Mouse (Mus musculus) cerebral cortex, adult 2 months (tissue): ENCODE results near the gene Dtx3.

Experiments
- WGBS: fragments of 180-500 bp; shearing (Covaris S2); methylation state at CpG from one replicate; pipeline ENCODE4 v1.1.7; 2018; 5-methylcytosine and 5-hydroxymethylcytosine counted together

Dtx3 gene

DNA sequence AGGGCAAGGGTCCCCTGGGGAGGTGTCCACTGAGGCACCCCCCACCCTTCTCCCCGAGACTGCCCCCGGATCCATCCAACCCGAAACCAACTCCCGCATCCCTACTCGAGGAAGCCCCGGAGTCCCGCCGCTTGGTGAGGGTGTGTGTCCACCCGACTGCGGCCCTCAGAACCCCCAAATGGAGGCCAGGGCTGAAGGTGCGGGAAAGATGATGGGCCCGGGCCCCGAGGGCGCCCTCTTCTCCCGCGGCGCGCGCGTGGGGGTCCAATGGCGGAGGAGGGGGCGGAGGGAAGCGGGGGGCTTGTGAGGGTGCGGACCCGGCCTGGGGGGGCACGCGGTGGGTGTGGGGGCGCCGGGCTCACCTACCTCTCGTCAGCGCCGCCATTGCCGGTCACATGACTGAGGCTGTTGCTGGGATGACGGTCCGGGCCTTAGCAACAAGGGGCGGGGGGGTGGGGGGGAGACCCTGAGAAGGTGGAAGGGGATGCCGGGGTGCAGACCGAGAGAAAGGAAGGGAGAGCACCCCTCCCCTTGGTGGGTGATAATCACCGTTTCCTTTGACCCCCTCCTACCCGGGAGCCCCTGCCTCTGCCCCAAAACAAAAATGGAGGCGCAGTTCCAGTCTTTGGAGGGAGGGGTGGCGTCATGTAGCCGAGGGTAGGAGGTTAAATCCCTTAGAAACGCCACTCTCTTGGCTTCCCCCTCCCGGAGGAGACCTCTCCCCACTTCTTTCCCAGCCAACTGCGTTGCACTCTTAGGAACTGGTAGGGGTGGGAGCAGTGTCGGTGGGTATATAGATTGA lies at the start of gene Dtx3:
Dtx3 (minus strand) TSS at position 401 of the 802 bp plus-strand sequence.
- WGBS = 1% methylated on average over 46 of the region's 47 CpGs

DNA sequence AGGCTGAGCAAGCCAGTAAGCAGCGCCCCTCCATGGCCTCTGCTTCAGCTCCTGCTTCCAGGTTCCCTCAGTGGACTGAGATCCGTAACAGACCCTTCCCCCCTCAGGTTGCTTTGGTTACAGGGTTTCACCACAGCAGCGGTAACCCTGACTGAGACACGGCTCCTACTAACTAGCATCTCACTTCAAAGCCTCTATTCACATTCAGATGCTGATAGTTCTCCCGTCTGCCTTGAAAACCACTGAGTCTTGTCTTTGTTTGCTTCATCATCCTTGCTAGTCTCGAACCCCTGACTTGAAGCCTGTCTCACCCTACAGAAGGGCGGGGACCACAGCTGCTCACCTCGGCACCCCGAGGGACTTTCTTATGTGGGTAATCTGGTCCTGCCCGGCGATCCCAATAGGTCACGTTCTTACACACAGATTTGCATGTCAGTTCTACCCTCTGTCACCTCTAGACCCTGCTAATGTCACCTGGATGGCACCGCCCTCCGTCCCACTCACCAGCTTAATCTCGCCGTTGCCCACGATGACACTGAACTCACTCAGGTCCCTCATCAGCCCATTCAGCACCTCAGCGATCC lies 42.8 kb upstream of the Dtx3 start:
- WGBS = 71% methylated on average over 18 of the region's 18 CpGs

DNA sequence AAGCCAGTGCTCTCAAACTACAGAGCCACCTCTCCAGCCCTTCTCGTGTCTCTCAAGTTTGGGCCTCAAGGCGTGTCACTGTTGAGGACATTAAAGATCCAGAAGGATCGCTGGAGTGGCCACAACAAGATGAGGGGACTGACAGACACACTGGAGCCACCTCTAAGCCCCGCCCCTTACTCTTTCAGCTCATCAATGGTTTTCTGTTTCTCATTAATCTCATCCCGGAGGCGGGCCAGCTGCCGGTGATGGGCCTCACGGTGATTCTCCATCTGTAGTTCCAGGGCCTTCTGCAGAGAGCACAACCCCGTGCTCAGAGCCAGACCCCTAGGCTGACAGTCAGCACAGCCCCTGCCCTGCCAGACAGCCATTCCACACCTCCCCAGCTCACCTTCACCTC lies 41.0 kb upstream of the Dtx3 start:
- WGBS = 45% methylated on average over 9 of the region's 9 CpGs

DNA sequence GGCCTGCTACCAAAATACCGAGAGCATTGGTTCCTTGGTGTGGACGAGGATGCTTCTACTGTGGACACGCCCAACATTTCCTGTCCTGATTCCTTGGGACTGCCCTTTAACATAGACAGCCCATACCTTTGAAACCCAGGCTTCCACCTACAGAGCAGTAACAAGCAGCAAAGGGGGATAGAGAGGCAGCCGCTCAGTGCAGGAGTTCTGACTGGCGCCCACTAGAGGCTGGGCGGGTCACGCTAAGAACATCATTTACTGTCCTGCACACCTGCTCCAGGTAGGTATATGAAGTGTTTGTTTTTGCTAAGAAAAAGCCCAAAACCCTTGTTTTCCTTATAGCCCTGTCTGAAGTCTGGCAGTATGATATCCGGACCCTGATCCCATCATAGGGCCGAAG lies 37.6 kb upstream of the Dtx3 start:
- 76% methylated on average over 9 of the region's 9 CpGs for WGBS

DNA sequence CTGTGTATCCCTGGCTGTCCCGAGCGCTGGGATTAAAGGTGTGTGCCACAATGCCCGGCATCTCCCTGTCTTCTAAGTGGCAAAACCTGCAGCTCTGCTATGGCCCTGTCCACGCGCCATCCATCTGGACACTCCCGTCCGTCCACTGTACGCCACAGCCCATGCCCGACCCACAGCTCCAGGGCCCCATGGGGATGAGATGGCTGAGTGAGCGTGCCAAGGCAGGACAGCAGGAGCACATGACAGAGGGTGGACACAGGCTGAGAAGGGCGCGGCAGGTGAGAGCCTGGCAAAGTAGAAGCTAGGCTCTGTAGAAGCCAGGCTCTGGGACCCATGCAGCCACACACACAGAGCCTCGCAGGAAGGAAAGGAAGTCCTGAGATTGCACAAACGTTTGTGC lies 36.2 kb upstream of the Dtx3 start:
- WGBS = 75% methylated on average over 14 of the region's 14 CpGs

DNA sequence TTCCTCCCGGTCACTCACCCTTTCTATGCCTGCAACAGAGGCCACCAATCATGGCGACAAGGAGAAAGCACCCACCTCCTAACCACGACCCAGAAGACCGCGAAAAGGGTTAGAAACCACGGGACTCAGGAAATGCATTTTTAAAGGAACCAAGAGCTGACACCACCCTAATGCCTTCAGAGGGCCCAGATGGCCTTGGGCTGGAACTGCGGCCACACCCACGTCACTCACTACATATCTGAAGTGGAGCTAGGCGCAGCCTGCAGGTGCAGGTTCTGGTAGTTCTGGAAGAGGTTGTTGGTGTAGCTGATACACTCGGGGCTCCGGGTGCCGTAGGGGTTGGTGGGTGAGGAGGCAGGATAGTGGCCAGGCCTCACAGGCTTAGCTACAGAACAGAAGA lies 35.2 kb upstream of the Dtx3 start:
- WGBS = 80% methylated on average over 12 of the region's 12 CpGs

DNA sequence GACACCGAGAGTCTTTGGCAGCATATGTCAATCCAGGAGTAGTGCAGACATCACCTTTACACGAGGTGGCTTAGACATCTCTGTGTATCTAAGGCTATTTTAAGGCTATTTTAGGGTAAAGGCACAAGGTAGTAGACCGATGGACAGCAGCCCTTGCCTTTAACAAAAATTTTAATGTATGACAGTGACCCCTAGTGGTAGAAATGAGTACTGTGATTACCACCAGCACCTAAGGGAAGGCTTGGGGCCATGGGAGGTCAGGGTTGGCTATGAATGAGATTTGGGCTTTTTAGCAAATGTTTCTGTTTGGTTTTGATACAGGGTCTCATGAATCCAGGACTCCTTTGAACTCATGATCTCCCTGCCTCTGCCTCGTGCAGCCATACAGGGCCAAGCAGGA lies 33.4 kb upstream of the Dtx3 start:
- 13% methylated on average over 4 of the region's 4 CpGs for WGBS

DNA sequence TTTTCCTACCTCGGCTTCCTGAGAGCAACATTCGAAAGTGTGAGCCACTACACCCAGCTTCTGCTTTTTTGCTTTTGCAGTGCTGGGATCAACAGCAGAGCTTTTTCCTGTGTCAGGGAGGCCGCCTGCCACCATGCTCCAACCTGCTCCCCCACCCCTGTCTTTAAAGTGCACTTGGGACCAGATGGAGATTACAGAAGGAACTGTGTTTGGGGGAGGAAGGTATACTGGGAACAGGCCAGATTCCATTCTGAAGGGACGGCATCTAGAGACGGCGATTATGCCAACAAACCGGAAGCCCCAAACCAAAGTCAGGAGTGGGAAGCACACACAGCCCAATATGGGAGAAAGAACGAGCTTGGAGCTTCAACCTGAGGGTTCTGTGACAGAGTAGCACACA lies 31.6 kb upstream of the Dtx3 start:
- WGBS = 40% methylated on average over 8 of the region's 8 CpGs

DNA sequence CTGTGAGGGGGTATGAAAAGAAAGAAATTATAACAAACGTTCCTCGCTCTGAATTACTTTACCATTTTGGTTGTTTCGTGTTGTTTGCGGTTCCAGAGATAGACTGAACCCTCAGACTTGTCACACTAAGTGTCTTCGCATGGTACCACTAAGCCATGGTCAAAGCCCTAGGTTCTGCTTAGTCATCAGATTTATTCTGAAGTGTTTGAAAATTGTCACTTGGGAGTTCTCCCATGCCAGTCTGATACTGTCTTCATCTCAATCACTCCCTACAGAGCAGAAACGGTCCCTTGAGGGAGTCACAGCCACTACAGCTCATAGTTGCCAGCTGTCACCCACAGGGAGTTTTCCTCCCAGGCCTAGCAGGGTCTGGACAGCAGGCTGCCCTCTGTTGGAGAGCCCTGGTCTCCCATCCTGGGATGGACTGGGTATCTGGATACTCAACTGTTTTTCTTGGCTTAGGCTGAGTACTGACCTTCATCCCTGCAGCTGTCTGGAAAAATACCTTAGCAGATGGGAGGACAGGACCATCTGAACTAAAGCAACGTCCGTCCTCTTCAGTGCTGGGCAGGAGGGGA lies 30.9 kb upstream of the Dtx3 start:
- WGBS = 51% methylated on average over 8 of the region's 8 CpGs

DNA sequence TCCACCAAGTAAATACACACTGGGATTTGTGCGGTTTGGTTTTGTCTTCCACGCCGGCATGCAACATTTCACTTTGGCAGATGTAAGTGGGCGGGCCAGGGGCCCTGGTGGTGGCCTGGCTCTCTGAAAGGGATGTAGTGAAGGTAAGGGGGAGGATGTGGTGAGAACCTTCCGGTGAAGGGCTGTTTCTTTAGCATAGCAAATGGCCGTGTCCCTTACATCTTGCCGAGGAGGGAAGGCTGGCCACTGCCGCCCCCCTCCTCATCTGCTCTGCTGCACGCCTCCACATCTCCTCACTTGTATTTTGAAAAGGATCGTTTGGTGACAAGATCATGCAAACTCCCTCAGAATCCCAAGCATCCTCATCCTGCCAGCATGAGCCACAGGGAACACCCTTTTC lies 30.2 kb upstream of the Dtx3 start:
- 35% methylated on average over 10 of the region's 10 CpGs for WGBS

DNA sequence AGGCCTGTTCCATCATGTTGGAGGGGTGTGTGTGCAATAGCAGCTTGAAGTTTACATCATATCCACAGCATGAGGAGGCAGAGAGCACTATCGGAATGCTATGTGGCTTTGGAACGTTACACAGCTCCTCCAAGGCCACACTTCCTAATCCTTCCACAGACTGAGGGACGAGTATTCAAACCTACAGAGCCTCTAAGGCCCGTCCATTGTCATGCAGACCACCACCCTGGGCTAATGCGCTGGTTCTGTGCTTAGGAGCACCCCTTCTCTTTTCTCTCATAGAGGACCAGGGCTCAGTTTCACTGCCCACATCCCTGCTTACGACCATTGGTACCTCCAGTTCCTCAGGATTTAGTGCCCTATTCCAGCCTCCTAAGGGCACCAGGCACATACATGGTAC lies 29.7 kb upstream of the Dtx3 start:
- WGBS = 46% methylated on average over 6 of the region's 6 CpGs

DNA sequence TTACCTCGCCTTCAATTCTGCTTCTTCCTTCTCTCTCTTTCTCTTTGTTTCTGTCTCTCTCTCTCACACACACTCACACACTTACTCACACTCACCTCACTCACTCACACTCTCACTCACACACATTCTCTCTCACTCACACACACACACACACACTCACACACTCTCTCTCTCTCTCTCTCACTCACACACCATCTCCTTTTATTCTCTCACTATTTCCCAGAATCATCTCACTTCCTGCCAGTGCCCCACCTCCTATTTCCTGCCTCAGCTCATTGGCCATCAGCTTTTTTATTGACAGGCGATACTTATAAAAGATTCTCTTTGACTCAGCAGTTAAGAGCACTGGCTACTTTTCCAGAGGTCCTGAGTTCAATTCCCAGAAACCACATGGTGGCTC lies 22.8 kb upstream of the Dtx3 start:
- 98% methylated on average over 2 of the region's 2 CpGs for WGBS

DNA sequence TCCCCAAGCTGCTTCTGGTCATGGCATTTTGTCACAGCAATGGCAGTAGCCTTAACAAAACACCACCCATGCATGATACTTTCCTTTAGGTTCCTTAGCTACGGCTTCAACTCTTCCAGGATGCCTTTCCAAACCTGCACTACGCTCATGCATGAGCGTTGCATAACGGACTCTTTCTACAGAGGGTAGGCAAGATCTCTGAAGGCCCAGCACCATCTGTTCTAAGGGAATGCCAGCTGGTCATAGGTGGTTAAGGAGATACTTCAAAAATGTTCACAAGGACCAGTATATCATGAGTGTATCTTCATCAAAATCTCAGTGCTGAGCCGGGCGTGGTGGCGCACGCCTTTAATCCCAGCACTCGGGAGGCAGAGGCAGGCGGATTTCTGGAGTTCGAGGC lies 20.9 kb upstream of the Dtx3 start:
- WGBS = 66% methylated on average over 11 of the region's 11 CpGs

DNA sequence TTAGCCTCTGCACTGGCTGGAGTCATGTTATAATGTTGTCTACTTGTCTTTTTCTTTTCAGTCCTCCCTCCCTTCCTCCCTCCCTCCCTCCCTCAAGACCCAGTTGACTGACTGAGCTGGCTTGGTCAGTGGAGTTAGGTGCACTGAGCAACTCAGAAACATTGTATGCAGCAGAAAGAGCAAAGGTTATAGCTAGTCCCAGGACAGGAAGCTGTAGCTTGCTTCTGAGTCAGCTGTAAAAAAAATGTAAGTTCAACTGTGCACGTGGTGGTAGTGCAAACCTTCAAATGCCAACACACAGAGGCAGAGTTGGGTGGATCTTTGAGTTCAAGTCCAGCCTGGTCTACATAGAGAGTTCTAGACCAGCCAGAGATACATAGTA lies 18.9 kb upstream of the Dtx3 start:
- 50% methylated on average over 1 of the region's 1 CpGs for WGBS

DNA sequence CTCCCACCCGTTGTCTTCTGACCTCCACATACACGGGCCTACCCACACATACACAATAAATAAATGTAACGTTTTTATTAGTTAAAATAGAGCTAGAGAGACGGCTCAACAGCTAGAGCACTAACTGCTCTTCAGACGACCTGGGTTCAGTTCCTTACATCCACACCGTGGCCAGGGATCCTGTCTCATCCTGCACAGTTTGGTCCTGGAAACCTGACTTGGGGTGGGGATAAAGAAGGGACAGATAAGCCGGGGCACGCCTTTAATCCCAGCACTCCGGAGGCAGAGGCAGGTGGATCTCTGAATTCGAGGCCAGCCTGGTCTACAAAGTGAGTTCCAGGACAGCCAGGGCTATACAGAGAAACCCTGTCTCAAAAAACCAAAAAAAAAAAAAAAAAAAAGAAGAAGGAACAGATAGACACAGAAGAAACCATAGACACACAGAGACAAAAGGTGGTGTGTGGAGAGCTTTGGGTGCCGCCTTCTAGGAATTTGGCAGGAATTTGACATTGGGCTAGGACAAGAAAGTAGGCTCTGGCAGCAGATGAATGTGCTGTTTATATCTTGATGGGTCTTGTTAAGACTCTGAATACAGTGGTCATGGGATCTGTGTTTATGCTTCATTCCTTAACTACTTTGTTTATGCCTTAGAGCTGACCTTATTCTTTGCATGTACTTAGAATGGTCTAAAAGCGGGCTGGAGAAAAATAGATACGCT lies 18.3 kb upstream of the Dtx3 start:
- 87% methylated on average over 13 of the region's 13 CpGs for WGBS

DNA sequence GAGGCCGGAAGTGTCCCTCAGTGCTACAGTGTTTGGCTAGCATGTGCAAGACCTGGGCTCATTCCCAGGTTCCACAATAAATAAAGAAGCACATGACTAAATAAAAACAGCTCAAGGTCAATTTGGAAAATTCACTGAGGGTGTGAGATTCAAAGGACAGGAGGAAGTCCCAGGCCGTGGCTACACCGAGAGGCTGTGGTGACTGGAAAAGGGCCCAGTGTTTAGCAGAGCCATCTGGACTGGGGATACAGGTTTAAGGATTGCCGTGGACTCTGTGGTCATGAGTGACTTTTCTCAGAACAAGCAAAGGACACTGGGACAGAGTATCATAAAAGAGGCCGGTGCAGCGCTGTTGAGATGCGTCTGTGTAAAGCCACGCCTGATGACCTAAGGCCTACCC lies 17.7 kb upstream of the Dtx3 start:
- 82% methylated on average over 8 of the region's 8 CpGs for WGBS

DNA sequence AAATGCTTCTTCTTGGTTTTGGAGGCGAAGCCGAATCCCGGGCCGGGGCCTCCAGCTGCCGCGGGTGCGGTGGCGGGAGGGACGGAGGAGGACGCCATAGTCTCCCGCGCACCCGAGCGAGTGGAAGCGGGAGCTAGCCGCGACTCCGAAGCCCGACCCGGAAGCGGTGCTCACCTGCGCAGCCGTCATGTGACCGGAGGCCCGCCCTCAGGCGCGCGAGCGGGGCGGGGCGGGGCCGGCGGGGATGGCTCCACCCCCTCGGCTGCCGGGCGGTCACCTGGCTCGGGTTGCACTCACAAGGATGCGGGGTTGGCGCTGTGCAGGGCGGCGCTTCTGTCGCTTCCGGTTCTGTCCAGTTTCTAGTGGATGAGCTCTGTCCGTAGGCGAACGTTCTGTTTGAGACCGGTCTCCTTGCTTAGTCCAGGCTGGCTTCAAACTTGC lies 15.9 kb upstream of the Dtx3 start, which contains the start of gene Pip4k2c:
Pip4k2c (minus strand) TSS at position 172 of the 441 bp plus-strand sequence.
- under 1% methylated on average over 47 of the region's 47 CpGs for WGBS

DNA sequence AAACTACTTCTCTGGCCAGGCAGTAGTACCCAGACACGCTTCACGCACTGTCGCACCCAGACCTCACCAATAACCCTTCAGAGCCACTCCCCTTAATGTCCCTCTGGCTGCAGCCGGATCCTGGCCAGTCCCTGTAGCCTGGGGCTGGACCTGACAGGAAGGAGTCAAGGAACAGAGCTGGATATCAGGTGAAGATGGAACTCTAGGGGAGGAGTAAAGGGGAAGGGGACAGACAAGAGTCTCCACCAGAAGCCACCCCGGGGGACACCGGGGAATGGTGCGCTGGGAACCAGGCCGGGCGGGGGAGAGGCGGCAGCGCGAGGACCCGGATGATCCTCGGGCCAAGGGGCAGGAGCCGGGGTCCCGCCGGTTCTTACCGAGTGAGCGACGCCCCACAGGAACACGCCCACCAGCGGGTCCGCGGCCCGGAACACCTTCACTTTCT lies 15.5 kb upstream of the Dtx3 start:
- under 1% methylated on average over 25 of the region's 25 CpGs for WGBS

DNA sequence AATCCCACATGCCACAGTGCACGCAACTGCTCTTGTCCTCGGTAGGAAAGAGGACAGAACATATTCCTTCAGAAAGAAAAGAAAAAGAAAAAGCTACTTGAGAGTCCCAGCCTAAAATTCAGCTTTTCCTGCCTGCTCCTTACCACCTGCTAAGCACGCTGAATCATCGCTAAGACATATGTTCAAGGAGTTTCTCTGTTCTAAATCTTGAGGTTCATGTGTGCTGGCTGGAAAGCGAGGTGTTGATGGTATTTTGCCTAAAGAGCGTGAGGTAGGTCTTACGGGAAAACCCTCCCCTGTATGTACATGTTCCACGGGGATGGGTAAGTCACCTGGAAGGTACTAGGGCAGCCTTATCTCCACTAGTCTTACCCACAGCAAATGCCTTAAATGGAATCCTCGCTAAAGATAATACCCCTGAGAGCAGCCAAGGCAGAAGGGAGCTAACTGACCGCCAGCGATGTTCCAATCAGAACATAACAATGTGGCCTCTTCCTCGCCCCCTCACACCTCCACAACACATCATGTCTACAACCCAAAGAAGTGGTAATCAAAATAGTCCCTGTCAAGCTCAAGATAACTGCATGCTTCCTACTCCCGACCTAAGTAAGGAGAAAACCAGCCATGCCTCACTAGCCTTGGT lies 14.5 kb upstream of the Dtx3 start:
- WGBS = 50% methylated on average over 13 of the region's 13 CpGs

DNA sequence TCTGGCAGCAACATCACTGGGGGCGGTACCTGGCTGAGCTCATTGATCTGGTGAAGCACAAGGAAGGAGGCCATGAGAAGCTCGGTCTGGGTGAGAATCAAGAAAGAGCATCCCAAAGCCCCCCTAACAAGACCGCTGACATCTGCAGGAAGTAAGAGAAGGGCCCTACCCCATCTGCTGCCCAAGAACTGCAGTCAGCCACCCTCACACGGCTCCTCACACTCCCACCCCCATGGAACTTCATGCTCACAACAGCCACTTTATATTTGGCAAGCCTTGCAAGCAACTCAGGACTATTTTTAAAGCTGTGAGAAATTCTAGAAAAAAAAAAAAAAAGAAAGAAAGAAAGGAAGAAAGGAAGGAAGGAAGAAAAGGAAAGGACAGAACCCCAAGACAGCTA lies 13.4 kb upstream of the Dtx3 start:
- WGBS = 42% methylated on average over 4 of the region's 4 CpGs

DNA sequence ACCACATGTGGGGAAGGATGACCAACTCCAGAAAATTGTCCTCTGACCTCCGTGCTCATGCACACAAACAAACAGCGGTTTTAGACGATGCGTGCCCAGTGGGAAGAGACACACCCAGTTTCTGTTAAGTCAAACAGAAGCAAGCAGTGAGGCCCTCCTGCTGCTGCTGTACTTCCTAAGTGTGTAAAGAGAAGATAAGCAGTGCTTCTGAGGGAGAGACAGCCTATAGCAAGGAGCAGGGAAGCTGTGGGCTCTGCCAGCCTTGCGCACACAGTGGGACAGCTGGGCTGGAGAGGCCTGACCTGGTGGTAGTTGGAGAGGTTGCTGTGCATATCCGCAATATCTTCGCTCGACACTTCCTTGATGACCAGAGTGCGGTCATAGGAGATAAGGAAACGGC lies 9.8 kb upstream of the Dtx3 start:
- 86% methylated on average over 10 of the region's 10 CpGs for WGBS

DNA sequence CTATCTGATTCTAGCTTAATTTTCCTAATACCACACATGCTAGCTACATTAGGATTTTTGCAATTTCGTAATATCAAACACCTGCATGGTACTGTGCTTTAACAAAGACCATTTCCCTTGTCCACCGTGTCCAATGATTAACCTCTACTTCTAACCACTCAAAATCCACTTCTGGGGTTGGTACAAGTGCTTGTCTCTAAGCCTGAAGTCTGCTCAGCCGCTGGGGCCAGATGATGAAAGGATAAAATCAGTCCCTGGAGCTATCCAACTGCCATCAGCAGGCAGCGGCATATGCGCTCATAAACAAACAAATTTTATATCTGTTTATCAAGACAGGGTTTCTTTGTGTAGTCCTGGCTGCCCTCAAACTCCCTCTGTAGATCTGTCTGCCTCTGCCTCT lies 9.1 kb upstream of the Dtx3 start:
- 94% methylated on average over 5 of the region's 5 CpGs for WGBS
